Mouse (Mus musculus) embryonic facial prominence, embryonic 14.5 days (tissue): ENCODE measurements at regions not wholly inside any gene's neighbourhood (a gene's known extent, or its start where the extent isn't known, plus 50 kb on each side); places are given as distances from the start of the nearest gene placed in this dataset.

Source experiments
- ATAC-seq: fragments of 200-750 bp; cut with Nextera tagmentation; 2 replicates; pipeline ENCODE4 v1.8.0; 2017; ENCODE audit warnings: low read depth, moderate number of reproducible peaks, moderate TSS enrichment
- DNase-seq: peaks from one replicate; pipeline ENCODE4 v3.0.0-alpha.2; 2015; ENCODE audit warnings: low spot score
- H3K27ac ChIP-seq: fragments of 300-500 bp; sonication (generic); replicated peaks from 2 replicates; pipeline ENCODE4 v1.5.1; 2014; ENCODE audit warnings: low read depth, mild to moderate bottlenecking, low read length, moderate library complexity
- H3K27me3 ChIP-seq: fragments of 300-500 bp; sonication (generic); replicated peaks from 2 replicates; pipeline ENCODE4 v1.6.1; 2014; ENCODE audit warnings: low read length; ENCODE audit not compliant: control insufficient read depth, insufficient read depth
- H3K36me3 ChIP-seq: fragments of 300-500 bp; sonication (generic); 2 replicates; pipeline ENCODE4 v1.6.1; 2014; ENCODE audit warnings: low read length, mixed read lengths; ENCODE audit not compliant: control insufficient read depth, insufficient read depth
- H3K4me1 ChIP-seq: fragments of 300-500 bp; sonication (generic); 2 replicates; pipeline ENCODE4 v1.6.1; 2014; ENCODE audit warnings: antibody characterized with exemption, low read length; ENCODE audit not compliant: control insufficient read depth, insufficient read depth
- H3K4me2 ChIP-seq: fragments of 300-500 bp; sonication (generic); 2 replicates; pipeline ENCODE4 v1.6.1; 2014; ENCODE audit warnings: low read depth, mild to moderate bottlenecking, low read length, moderate library complexity, mixed read lengths
- H3K4me3 ChIP-seq: fragments of 300-500 bp; sonication (generic); 2 replicates; pipeline ENCODE4 v1.5.1; 2014; ENCODE audit warnings: low read depth, mild to moderate bottlenecking, low read length
- H3K9ac ChIP-seq: fragments of 300-500 bp; sonication (generic); 2 replicates; pipeline ENCODE4 v1.6.1; 2014; ENCODE audit warnings: low read depth, mild to moderate bottlenecking, low read length, moderate library complexity, mixed read lengths
- H3K9me3 ChIP-seq: fragments of 300-500 bp; sonication (generic); 2 replicates; pipeline ENCODE4 v1.6.1; 2016; ENCODE audit warnings: low read length; ENCODE audit not compliant: control insufficient read depth
- WGBS: fragments of 180-500 bp; shearing (Covaris S2); extraction: QIAGEN DNeasy Blood & Tissue Kit; methylation state at CpG from one replicate; pipeline ENCODE4 v1.1.7; 2014; 5-methylcytosine and 5-hydroxymethylcytosine counted together

DNA sequence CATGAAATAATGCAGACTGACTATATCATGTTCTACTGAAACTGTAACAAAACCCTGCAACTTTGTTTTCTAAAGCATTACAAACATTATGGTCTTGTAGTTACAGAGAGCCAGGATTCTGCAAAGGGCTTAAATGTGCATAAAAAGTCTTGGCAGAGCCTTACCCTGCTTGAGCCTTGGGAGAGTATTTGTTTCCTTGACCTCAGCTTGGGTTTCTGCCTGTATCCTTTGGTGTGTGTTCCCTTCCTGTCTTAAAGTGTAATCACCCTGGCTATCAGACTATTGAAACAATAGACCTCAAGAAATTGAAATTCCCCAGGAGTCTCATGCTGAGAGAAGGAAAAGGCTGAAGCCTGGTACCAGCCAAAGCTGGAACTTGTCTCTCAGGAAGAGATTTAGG lies 577.4 kb upstream of the Tle4 start:
- peaks cover 12% of the 10 kb centered on the region; the same call in 1 of the 2 replicates for H3K9me3 ChIP-seq
- no peaks in the 10 kb centered on the region for H3K4me1 ChIP-seq
- H3K27me3 ChIP-seq: no peaks in the 10 kb centered on the region
- H3K36me3 ChIP-seq: no peaks in the 10 kb centered on the region
- H3K4me3 ChIP-seq: no peak overlapping the region
- H3K4me2 ChIP-seq: no peak overlapping the region
- no peak overlapping the region for H3K27ac ChIP-seq
- H3K9ac ChIP-seq: no peak overlapping the region
- DNase-seq: peak; percentile 65
- no peak for ATAC-seq

DNA sequence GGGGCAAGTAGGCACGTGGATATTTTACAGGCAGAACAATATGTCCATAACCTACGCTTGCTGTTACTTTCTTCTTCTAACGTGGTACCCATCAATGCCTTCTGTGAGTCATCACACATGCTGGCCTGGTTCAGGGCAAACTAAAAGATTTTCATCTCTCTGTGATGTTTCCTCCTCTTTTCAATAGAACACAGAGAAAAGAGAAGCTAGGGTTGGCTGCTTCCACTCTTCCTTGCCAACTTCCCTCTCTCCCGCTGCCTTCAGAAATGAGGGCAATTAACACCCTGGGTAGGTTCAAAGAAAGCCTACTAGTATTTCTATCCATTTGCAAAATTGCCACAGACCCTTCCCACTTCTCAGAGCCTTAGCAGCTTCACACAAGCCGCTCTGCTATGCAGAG lies 575.5 kb upstream of the Tle4 start:
- no peak for ATAC-seq
- Histone ChIP-seq H3K36me3 (no peaks in the 10 kb centered on the region), H3K9me3 (peaks cover 16% of the 10 kb centered on the region; the same call in 1 of the 2 replicates), H3K4me1 (no peaks in the 10 kb centered on the region), H3K9ac (no peak overlapping the region), H3K27ac (no peak overlapping the region), H3K4me3 (no peak overlapping the region), H3K4me2 (no peak overlapping the region), H3K27me3 (no peaks in the 10 kb centered on the region)
- no peak for DNase-seq
- WGBS: 41% methylated on average over 5 of the region's 5 CpGs

DNA sequence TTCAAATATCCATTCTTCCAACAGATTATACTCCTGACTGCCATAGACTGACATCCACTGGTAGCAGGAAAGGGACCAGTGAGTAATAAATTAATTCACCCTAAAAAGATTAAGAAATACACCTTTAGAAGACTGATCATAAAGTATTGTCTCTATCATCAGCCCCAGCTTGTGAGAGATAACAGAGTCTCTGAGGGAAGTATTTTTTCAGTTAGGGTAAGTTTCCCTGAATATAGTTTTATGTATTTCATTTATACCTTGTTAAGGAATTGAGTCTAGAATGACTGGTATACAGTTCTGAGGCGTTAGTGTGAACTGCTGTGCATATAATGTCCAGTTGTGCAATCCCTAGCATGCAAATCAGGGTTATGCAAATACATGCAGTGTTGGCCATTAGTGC lies 569.3 kb upstream of the Tle4 start:
- Histone ChIP-seq H3K27ac (no peak overlapping the region), H3K4me2 (no peak overlapping the region), H3K36me3 (no peaks in the 10 kb centered on the region), H3K4me3 (no peak overlapping the region), H3K9me3 (peaks cover 16% of the 10 kb centered on the region; the same call in 1 of the 2 replicates), H3K27me3 (no peaks in the 10 kb centered on the region), H3K4me1 (no peaks in the 10 kb centered on the region), H3K9ac (no peak overlapping the region)
- ATAC-seq (no peak), DNase-seq (no peak)
- WGBS: 76% methylated on average over 1 of the region's 1 CpGs

DNA sequence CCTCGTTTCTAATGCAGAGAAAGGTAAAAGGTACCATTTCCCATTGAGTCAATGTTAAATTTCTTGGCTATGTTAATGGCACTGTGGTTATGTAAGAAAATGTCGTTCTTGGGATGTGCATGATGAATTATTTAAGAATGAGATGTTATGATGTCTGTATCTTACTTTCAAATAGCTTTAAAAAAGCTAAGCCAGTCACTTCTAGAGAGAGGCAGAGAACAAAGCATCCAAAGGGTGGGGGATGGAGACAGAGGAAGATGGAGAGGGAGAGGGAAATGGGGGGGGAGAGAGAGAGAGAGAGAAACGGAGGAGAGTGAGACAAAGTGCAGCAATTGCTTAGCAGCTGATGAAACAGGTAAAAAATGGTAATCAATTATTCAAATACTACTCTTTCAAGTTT lies 562.8 kb upstream of the Tle4 start:
- no peak overlapping the region for H3K9ac ChIP-seq
- no peak for DNase-seq
- no peak overlapping the region for H3K4me3 ChIP-seq
- H3K4me1 ChIP-seq: no peaks in the 10 kb centered on the region
- no peak for ATAC-seq
- no peaks in the 10 kb centered on the region for H3K9me3 ChIP-seq
- no peak overlapping the region for H3K27ac ChIP-seq
- H3K4me2 ChIP-seq: no peak overlapping the region
- no peaks in the 10 kb centered on the region for H3K36me3 ChIP-seq
- 53% methylated on average over 3 of the region's 3 CpGs for WGBS
- no peaks in the 10 kb centered on the region for H3K27me3 ChIP-seq

DNA sequence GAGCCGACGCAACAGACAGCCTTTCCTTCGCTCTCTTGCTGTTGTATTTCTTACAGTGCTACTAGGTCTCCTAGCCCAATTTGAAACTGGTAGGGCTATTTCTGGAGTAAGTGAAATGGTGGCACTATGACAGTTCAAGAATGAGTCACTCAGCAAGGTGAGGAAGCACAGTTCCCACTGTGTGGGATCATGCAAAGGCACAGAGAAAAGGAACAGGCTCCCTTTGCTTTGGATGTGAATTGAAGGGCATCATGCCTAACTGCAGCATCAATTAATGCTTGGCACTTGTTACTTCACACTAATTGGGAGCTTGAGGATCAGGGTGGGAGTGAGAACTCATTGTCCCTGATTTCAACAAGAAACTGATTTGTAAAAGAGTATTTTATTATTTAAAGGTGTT lies 560.8 kb upstream of the Tle4 start:
- H3K4me3 ChIP-seq: no peak overlapping the region
- no peak overlapping the region for H3K27ac ChIP-seq
- no peaks in the 10 kb centered on the region for H3K27me3 ChIP-seq
- H3K4me1 ChIP-seq: no peaks in the 10 kb centered on the region
- DNase-seq (no peak), ATAC-seq (no peak)
- WGBS: 89% methylated on average over 3 of the region's 3 CpGs
- H3K36me3 ChIP-seq: no peaks in the 10 kb centered on the region
- no peak overlapping the region for H3K9ac ChIP-seq
- H3K4me2 ChIP-seq: no peak overlapping the region
- no peaks in the 10 kb centered on the region for H3K9me3 ChIP-seq

DNA sequence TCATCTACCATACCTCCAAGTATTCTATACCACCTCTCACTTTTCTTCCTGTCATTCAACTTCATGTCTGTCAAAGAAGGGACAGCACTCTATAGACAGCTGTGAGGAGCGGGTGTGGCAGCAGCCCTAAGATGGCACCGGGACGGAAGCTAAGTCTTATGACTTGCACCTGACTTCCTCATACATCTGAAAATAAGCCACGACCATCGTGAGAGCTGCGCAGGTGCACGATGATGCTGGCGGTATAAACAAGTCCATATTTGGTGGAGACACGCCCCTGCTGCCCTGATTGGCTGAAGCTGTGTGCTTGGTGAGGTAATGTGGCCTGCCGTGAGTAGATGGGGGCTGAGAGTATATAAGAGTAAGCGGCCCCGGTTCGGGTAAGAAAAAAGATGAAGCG lies 560.3 kb upstream of the Tle4 start:
- ATAC-seq: no peak
- H3K4me3 ChIP-seq: no peak overlapping the region
- WGBS: 82% methylated on average over 14 of the region's 14 CpGs
- no peaks in the 10 kb centered on the region for H3K27me3 ChIP-seq
- H3K4me1 ChIP-seq: no peaks in the 10 kb centered on the region
- H3K4me2 ChIP-seq: no peak overlapping the region
- no peaks in the 10 kb centered on the region for H3K9me3 ChIP-seq
- DNase-seq: no peak
- no peaks in the 10 kb centered on the region for H3K36me3 ChIP-seq
- no peak overlapping the region for H3K9ac ChIP-seq
- H3K27ac ChIP-seq: no peak overlapping the region

DNA sequence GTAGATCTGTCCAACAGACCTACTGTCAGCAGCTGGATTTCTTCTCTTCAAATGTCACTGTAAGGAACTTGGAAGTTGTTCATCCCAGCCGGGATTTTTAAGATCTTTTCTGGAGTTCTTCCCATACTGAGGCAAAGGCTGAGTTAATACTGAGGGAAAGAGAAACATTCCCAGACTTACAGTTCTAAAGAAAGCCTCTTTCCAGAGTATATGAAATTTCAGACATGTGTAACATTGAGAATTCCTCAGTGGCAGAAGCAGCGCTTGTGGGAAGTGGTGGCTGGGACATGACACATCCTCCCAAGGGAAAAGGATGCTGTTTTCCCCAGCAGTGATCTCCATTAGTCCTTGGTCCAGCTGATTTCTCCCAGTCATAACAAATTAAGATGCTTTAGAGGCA lies 556.8 kb upstream of the Tle4 start:
- ATAC-seq (no peak), DNase-seq (peak; percentile 39)

DNA sequence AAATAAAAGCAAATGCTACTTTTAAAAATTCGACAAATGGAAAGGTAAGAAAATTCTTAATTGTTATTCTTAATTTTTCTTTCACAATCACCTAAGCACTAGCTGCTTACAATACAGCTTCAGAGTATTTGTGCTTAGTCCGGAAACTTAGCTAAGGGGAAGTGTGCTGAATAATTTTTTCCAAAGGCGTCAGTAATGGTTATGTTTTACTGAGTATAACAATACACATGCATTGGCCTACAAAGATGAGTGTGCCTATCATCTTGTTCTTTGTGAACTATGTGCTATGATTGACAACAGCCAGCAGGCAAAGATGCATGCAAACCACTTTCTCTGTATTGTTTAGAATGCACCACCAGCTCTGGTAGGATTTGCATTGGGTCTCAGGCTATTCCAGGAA lies 548.5 kb upstream of the Tle4 start:
- no peaks in the 10 kb centered on the region for H3K36me3 ChIP-seq
- ATAC-seq (no peak), DNase-seq (no peak)
- no peak overlapping the region for H3K27ac ChIP-seq
- H3K9me3 ChIP-seq: peaks cover 4% of the 10 kb centered on the region; the same call in 1 of the 2 replicates
- H3K4me1 ChIP-seq: no peaks in the 10 kb centered on the region
- WGBS: 85% methylated on average over 3 of the region's 3 CpGs
- no peaks in the 10 kb centered on the region for H3K27me3 ChIP-seq
- no peak overlapping the region for H3K4me3 ChIP-seq
- no peak overlapping the region for H3K9ac ChIP-seq
- no peak overlapping the region for H3K4me2 ChIP-seq

More for the DNA sequence above, 556.8 kb upstream of the Tle4 start:
- H3K27me3 ChIP-seq: no peaks in the 10 kb centered on the region
- H3K36me3 ChIP-seq: no peaks in the 10 kb centered on the region
- no peak overlapping the region for H3K27ac ChIP-seq
- H3K4me2 ChIP-seq: no peak overlapping the region
- WGBS: 31% methylated on average over 2 of the region's 2 CpGs
- no peaks in the 10 kb centered on the region for H3K9me3 ChIP-seq
- H3K9ac ChIP-seq: no peak overlapping the region
- H3K4me1 ChIP-seq: no peaks in the 10 kb centered on the region
- H3K4me3 ChIP-seq: no peak overlapping the region

DNA sequence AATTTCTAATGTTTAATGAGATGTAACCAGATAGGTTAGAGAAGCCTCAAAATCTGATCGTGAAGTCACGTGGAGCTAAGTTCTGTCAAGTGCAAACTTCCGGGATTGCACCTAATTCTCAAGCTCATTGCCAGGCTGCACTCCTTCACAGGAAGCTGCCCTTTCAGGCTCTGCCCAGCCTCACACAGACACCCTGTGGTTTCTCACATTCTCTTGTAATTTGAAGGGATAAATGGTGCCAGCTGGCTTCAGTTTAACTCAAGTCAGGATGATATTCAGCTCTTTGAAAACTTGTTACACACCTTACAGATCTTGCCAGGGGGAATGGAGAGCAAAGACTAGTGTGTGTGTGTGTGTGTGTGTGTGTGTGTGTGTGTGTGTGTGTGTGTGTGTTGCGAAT lies 529.3 kb upstream of the Tle4 start:
- ATAC-seq (no peak), DNase-seq (peak; percentile 8)
- WGBS: 57% methylated on average over 4 of the region's 4 CpGs
- no peak overlapping the region for H3K9ac ChIP-seq
- H3K4me2 ChIP-seq: no peak overlapping the region
- H3K27me3 ChIP-seq: no peaks in the 10 kb centered on the region
- H3K27ac ChIP-seq: no peak overlapping the region
- no peaks in the 10 kb centered on the region for H3K9me3 ChIP-seq
- no peak overlapping the region for H3K4me3 ChIP-seq
- no peaks in the 10 kb centered on the region for H3K36me3 ChIP-seq
- no peaks in the 10 kb centered on the region for H3K4me1 ChIP-seq
